Mouse (Mus musculus) cerebellum, adult 8-10 months (tissue): ENCODE data around the gene Olfr161.
"Not testable (repeated sequence)": the region's sequence is repeated elsewhere in the genome, so short reads cannot be mapped to it uniquely, and the experiment has no call there.

Experiments
- DNase-seq: peaks from one replicate; pipeline ENCODE4 v3.0.0; 2022

Olfr161 gene

GRCm38 (mm10) chr16:3590691-3591090 is at the start of gene Olfr161:
Olfr161 (plus strand) TSS chr16:3591042.
- DNase-seq = no peak

DNA sequence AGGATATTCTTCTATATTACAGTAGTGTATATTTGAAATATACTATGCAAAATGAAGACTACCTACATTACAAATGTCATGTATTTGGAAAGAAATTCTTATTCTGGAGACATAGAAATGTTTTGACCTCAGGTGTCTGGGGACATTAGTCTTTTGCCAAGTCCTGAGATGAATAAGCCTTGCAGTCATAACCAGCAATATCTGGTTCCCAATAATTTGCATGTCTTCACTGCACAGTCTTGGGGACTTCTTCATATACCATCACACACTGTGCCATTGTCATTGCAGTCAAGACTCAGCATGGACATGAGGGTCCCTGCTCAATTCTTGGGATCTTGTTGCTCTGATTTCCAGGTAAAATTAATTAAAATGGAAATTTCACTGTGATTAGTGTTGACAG is 27.3 kb upstream of the Olfr161 start:
- DNase-seq = no peak

DNA sequence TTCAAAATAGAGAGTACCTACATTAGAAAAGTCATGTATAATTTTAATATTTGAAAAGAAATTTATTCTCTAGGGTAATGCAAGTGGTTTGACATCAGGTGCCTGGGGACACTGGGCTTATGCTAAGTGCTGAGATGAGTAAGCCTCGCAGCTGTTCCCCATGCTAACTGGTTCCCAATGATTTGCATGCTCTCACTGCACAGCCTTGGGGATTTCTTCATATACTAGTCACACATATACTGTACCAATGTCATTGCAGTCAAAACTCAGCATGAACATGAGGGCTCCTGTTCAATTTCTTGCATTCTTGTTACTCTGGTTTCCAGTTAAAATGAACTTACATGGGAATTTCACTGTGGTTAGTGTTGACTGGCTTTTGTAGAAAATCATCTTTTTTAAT is 13.2 kb upstream of the Olfr161 start:
- DNase-seq = not testable (repeated sequence)

DNA sequence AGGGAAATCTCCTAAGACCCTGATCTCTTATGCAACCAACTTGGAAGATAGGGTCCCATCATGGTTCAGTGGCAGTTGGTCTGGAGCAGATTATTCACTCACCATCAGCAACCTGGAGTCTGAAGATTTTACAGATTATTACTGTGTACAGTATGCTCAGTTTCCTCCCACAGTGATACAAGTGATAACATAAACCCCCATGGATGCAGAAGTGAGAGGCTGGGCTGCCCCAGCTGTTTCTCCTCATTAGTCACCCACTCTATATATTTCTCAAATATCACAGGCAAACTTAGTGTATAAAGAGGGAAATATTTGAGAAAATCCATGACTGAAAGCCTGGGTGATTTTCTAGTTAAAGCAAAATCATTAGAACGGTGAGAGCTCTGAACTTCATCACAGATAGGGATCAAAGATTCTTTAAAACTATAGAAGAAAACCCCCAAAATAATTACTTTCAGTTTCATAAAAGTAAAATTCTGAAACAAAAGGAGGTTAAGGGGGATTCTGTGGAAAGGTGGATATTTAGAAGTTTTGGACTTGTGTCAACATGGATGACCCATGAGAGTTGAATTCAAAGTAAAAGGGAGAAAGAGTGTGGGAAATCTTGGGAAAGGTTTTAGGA is 12.5 kb upstream of the Olfr161 start:
- DNase-seq = not testable (repeated sequence)

DNA sequence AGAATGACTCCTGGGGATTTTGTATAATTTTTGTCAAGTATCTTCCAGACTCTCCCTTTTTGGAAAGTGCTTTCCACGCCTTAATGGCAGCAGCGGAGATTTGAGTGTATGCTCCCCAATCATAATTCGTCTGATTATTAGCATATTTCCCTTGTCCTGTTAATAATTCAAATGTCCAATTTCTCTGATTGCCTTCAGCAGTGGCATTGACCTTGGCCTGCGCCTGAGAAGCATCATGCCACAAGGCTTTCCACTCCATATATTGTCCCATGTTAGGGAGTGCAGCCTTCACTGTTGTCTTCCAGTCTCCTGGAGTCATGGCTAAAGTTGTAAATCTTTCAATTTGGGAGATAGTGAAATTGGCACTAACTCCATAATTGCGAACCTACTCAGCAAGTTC is 40.5 kb downstream of the Olfr161 start:
- DNase-seq = not testable (repeated sequence)

DNA sequence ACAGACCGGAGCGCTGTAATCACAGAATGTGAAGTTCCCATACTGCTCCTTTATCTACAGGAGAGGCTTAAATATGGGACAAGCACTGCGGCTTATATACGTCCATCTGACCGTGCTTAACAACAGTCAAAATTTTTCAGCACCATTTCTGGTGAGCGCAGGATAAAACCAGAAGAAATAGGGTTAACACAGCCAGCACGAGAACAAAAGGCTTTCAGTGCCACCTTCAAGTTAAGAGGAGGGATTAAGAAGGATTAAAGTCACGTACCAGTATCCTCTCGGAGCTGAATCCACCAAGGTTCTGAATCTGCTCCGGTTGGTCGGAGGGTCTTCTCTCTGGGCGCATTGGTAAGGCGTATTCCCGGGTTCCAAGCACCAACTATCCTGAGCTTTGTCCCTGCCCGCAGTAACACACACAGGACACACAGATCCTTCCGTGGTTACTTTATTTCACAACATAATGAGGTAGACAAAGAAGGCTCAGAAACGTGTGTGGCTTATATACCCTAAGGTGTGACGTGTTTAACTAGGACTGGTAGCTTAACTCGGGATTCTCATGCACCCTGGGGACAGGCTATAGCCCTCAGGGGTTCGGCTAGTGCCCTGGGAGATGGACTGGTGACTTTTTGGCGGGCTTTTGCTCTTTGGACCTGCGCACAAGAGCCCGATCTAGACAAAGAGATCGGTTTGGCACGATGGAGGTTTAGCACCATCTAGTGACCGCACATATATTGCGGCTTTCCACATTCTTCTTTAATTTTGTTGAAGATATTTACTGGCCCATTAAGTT is 41.9 kb downstream of the Olfr161 start:
- not testable (repeated sequence) for DNase-seq
